Mouse (Mus musculus): ENCODE measurements around the gene Dnah3. TPM values are rescaled to one million over a fixed set of nuclear protein-coding genes. Genes with fewer than 3 reads are reported as not detected.

The Dnah3 gene
- polyA plus RNA-seq, 1 experiment = 34.6 TPM

DNA sequence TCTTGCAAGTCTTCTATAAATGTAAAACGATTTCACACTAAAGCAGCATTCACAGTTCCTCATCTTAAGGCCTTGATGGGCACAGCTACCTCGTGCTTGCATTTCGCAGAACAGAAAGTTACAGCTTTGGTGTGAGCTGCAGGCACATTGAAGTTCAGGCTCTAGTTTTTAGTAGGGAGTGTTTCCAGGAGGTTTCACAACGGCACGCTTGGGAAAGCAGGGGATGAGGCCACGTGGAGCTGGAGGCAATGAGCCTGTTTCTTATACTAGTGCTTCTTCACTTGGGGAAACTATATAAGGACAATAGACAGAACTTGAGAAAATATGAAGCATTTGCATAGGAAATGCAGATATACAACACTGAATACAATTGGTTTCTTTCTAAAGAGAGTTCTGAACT is 98.0 kb downstream of the Dnah3 start:
- H3K27me3 ChIP-seq (ENCODE audit: control insufficient read depth, insufficient read depth, low read length) = no peaks in the 10 kb centered on the region
- H3K4me1 ChIP-seq (ENCODE audit: control insufficient read depth, insufficient read depth, low read length) = no peaks in the 10 kb centered on the region
- H3K36me3 ChIP-seq (ENCODE audit: control insufficient read depth, insufficient read depth, low read length) = no peaks in the 10 kb centered on the region
- no peak overlapping the region for H3K4me3 ChIP-seq (ENCODE audit: control insufficient read depth, low read depth, low read length)
- no peak overlapping the region for H3K27ac ChIP-seq (ENCODE audit: control insufficient read depth, insufficient read depth, low read depth, low read length)
- TF ChIP-seq CTCF (IDR thresholded peaks at IDR 0.05; ENCODE audit: control insufficient read depth, insufficient read depth, insufficient replicate concordance, low read depth, low read length) = no peak
- no peak for TF ChIP-seq POLR2A (IDR thresholded peaks at IDR 0.05; ENCODE audit: control insufficient read depth, low read depth, low read length)

- TF ChIP-seq POLR2A (IDR thresholded peaks at IDR 0.05; ENCODE audit: control insufficient read depth, low read depth, low read length) = no peak
- no peak for TF ChIP-seq CTCF (IDR thresholded peaks at IDR 0.05; ENCODE audit: control insufficient read depth, insufficient read depth, insufficient replicate concordance, low read depth, low read length)
- Histone ChIP-seq H3K27ac (ENCODE audit: control insufficient read depth, insufficient read depth, low read depth, low read length) (no peak overlapping the region), H3K36me3 (ENCODE audit: control insufficient read depth, insufficient read depth, low read length) (no peaks in the 10 kb centered on the region), H3K27me3 (ENCODE audit: control insufficient read depth, insufficient read depth, low read length) (no peaks in the 10 kb centered on the region), H3K4me1 (ENCODE audit: control insufficient read depth, insufficient read depth, low read length) (no peaks in the 10 kb centered on the region), H3K4me3 (ENCODE audit: control insufficient read depth, low read depth, low read length) (no peak overlapping the region)
Observed at GRCm38 (mm10) chr7:119985279-119985912, 109.7 kb downstream of the Dnah3 start.

DNA sequence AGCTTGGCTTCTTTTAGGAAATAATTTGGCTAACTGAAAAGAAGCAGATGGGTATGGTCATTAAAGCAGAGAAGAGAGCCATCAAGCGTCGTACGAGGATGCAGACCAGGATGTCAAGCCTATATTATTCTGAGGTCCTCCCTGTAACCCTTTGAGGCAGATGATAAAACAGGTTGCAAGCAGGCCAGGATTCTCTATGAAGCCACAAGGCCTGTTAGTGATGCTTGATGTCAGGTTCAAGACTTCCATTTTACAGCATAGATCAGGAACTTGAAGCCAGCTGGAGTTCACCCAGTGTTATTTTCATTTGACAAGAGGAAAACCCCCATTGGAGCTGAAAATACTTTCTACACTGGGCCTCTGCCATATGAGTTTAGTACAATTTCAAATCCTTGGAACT is 114.9 kb downstream of the Dnah3 start:
- H3K4me1 ChIP-seq (ENCODE audit: control insufficient read depth, insufficient read depth, low read length) = no peaks in the 10 kb centered on the region
- TF ChIP-seq POLR2A (IDR thresholded peaks at IDR 0.05; ENCODE audit: control insufficient read depth, low read depth, low read length) = no peak
- TF ChIP-seq CTCF (IDR thresholded peaks at IDR 0.05; ENCODE audit: control insufficient read depth, insufficient read depth, insufficient replicate concordance, low read depth, low read length) = no peak
- no peak overlapping the region for H3K27ac ChIP-seq (ENCODE audit: control insufficient read depth, insufficient read depth, low read depth, low read length)
- no peaks in the 10 kb centered on the region for H3K36me3 ChIP-seq (ENCODE audit: control insufficient read depth, insufficient read depth, low read length)
- no peaks in the 10 kb centered on the region for H3K27me3 ChIP-seq (ENCODE audit: control insufficient read depth, insufficient read depth, low read length)
- no peak overlapping the region for H3K4me3 ChIP-seq (ENCODE audit: control insufficient read depth, low read depth, low read length)

GRCm38 (mm10) chr7:119978576-119978975 is 116.5 kb downstream of the Dnah3 start:
- H3K4me1 ChIP-seq (ENCODE audit: control insufficient read depth, insufficient read depth, low read length) = no peaks in the 10 kb centered on the region
- TF ChIP-seq POLR2A (IDR thresholded peaks at IDR 0.05; ENCODE audit: control insufficient read depth, low read depth, low read length) (no peak), CTCF (IDR thresholded peaks at IDR 0.05; ENCODE audit: control insufficient read depth, insufficient read depth, insufficient replicate concordance, low read depth, low read length) (no peak)
- no peak overlapping the region for H3K4me3 ChIP-seq (ENCODE audit: control insufficient read depth, low read depth, low read length)
- no peaks in the 10 kb centered on the region for H3K36me3 ChIP-seq (ENCODE audit: control insufficient read depth, insufficient read depth, low read length)
- no peaks in the 10 kb centered on the region for H3K27me3 ChIP-seq (ENCODE audit: control insufficient read depth, insufficient read depth, low read length)
- H3K27ac ChIP-seq (ENCODE audit: control insufficient read depth, insufficient read depth, low read depth, low read length) = no peak overlapping the region

DNA sequence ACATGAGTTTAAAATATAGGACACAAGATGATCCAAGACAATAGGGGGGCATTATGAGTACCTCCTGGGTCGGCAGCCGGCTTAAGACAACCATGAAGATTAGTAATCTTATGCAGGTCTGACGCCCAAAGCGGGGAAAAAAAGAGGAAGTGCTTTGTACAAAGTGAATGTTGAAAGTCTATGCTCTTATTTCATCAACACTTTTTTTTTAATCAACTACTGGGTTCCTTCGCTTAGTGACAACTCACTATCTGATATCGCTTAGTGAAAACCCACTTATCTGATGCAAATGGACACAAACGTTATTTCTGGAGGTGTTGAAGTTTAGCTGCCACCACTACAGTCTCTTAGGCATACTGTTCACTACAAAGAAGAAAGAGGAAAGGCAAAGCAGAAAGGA is 117.5 kb downstream of the Dnah3 start:
- no peaks in the 10 kb centered on the region for H3K27me3 ChIP-seq (ENCODE audit: control insufficient read depth, insufficient read depth, low read length)
- H3K36me3 ChIP-seq (ENCODE audit: control insufficient read depth, insufficient read depth, low read length) = no peaks in the 10 kb centered on the region
- no peak overlapping the region for H3K4me3 ChIP-seq (ENCODE audit: control insufficient read depth, low read depth, low read length)
- TF ChIP-seq CTCF (IDR thresholded peaks at IDR 0.05; ENCODE audit: control insufficient read depth, insufficient read depth, insufficient replicate concordance, low read depth, low read length) (no peak), POLR2A (IDR thresholded peaks at IDR 0.05; ENCODE audit: control insufficient read depth, low read depth, low read length) (no peak)
- no peak overlapping the region for H3K27ac ChIP-seq (ENCODE audit: control insufficient read depth, insufficient read depth, low read depth, low read length)
- no peaks in the 10 kb centered on the region for H3K4me1 ChIP-seq (ENCODE audit: control insufficient read depth, insufficient read depth, low read length)

GRCm38 (mm10) chr7:119976256-119976655 is 118.8 kb downstream of the Dnah3 start:
- Histone ChIP-seq H3K27me3 (ENCODE audit: control insufficient read depth, insufficient read depth, low read length) (no peaks in the 10 kb centered on the region), H3K4me3 (ENCODE audit: control insufficient read depth, low read depth, low read length) (no peak overlapping the region), H3K4me1 (ENCODE audit: control insufficient read depth, insufficient read depth, low read length) (no peaks in the 10 kb centered on the region), H3K36me3 (ENCODE audit: control insufficient read depth, insufficient read depth, low read length) (no peaks in the 10 kb centered on the region), H3K27ac (ENCODE audit: control insufficient read depth, insufficient read depth, low read depth, low read length) (no peak overlapping the region)
- TF ChIP-seq POLR2A (IDR thresholded peaks at IDR 0.05; ENCODE audit: control insufficient read depth, low read depth, low read length) (no peak), CTCF (IDR thresholded peaks at IDR 0.05; ENCODE audit: control insufficient read depth, insufficient read depth, insufficient replicate concordance, low read depth, low read length) (no peak)

- Histone ChIP-seq H3K4me1 (ENCODE audit: control insufficient read depth, insufficient read depth, low read length) (no peaks in the 10 kb centered on the region), H3K27me3 (ENCODE audit: control insufficient read depth, insufficient read depth, low read length) (no peaks in the 10 kb centered on the region), H3K27ac (ENCODE audit: control insufficient read depth, insufficient read depth, low read depth, low read length) (no peak overlapping the region), H3K4me3 (ENCODE audit: control insufficient read depth, low read depth, low read length) (no peak overlapping the region), H3K36me3 (ENCODE audit: control insufficient read depth, insufficient read depth, low read length) (no peaks in the 10 kb centered on the region)
- TF ChIP-seq CTCF (IDR thresholded peaks at IDR 0.05; ENCODE audit: control insufficient read depth, insufficient read depth, insufficient replicate concordance, low read depth, low read length) = no peak
- no peak for TF ChIP-seq POLR2A (IDR thresholded peaks at IDR 0.05; ENCODE audit: control insufficient read depth, low read depth, low read length)
Observed at GRCm38 (mm10) chr7:119974214-119974613, 120.9 kb downstream of the Dnah3 start.

Data from testis, adult 2 months (tissue).